Mouse (Mus musculus): ENCODE results near the gene Rab30. TPM values are rescaled to one million over a fixed set of nuclear protein-coding genes. Genes with fewer than 3 reads are reported as not detected.

Gene Rab30
- polyA plus RNA-seq, 1 experiment from 2014 or later: 20.9 TPM

- H3K4me2 ChIP-seq (ENCODE audit: low read depth, low read length): no peak overlapping the region
- H3K27ac ChIP-seq (ENCODE audit: low read length): no peak overlapping the region
- H3K4me3 ChIP-seq (replicated peaks; ENCODE audit: low read length): no peak overlapping the region
- no peaks in the 10 kb centered on the region for H3K27me3 ChIP-seq (ENCODE audit: control insufficient read depth, insufficient read depth, low read length)
- 82% methylated on average over 2 of the region's 2 CpGs for WGBS
- H3K4me1 ChIP-seq (ENCODE audit: control insufficient read depth, insufficient read depth, low read length): no peaks in the 10 kb centered on the region
- no peak overlapping the region for H3K9ac ChIP-seq (ENCODE audit: low read length)
- H3K9me3 ChIP-seq (replicated peaks; ENCODE audit: control insufficient read depth, low read length): no peaks in the 10 kb centered on the region
- no peak for ATAC-seq (ENCODE audit: insufficient read depth, low FRiP score)
- H3K36me3 ChIP-seq (ENCODE audit: control insufficient read depth, insufficient read depth, low read length): no peaks in the 10 kb centered on the region
Observed at GRCm38 (mm10) chr7:92834391-92834790, 93.0 kb downstream of the Rab30 start.

- Histone ChIP-seq H3K4me2 (ENCODE audit: low read depth, low read length) (no peak overlapping the region), H3K9ac (ENCODE audit: low read length) (no peak overlapping the region), H3K36me3 (ENCODE audit: control insufficient read depth, insufficient read depth, low read length) (no peaks in the 10 kb centered on the region), H3K4me3 (replicated peaks; ENCODE audit: low read length) (no peak overlapping the region), H3K27ac (ENCODE audit: low read length) (no peak overlapping the region), H3K27me3 (ENCODE audit: control insufficient read depth, insufficient read depth, low read length) (no peaks in the 10 kb centered on the region), H3K4me1 (ENCODE audit: control insufficient read depth, insufficient read depth, low read length) (no peaks in the 10 kb centered on the region), H3K9me3 (replicated peaks; ENCODE audit: control insufficient read depth, low read length) (no peaks in the 10 kb centered on the region)
- ATAC-seq (ENCODE audit: insufficient read depth, low FRiP score): no peak
- WGBS: 78% methylated on average over 3 of the region's 3 CpGs
Observed at GRCm38 (mm10) chr7:92836447-92836846, 95.0 kb downstream of the Rab30 start.

GRCm38 (mm10) chr7:92837226-92837625 lies 95.8 kb downstream of the Rab30 start:
- H3K27me3 ChIP-seq (ENCODE audit: control insufficient read depth, insufficient read depth, low read length): no peaks in the 10 kb centered on the region
- no peaks in the 10 kb centered on the region for H3K9me3 ChIP-seq (replicated peaks; ENCODE audit: control insufficient read depth, low read length)
- ATAC-seq (ENCODE audit: insufficient read depth, low FRiP score): no peak
- no peak overlapping the region for H3K4me2 ChIP-seq (ENCODE audit: low read depth, low read length)
- 70% methylated on average over 11 of the region's 11 CpGs for WGBS
- no peaks in the 10 kb centered on the region for H3K36me3 ChIP-seq (ENCODE audit: control insufficient read depth, insufficient read depth, low read length)
- H3K4me3 ChIP-seq (replicated peaks; ENCODE audit: low read length): no peak overlapping the region
- H3K4me1 ChIP-seq (ENCODE audit: control insufficient read depth, insufficient read depth, low read length): no peaks in the 10 kb centered on the region
- H3K9ac ChIP-seq (ENCODE audit: low read length): no peak overlapping the region
- no peak overlapping the region for H3K27ac ChIP-seq (ENCODE audit: low read length)

- H3K27ac ChIP-seq (ENCODE audit: low read length): no peak overlapping the region
- WGBS: 57% methylated on average over 3 of the region's 3 CpGs
- H3K9ac ChIP-seq (ENCODE audit: low read length): no peak overlapping the region
- no peaks in the 10 kb centered on the region for H3K36me3 ChIP-seq (ENCODE audit: control insufficient read depth, insufficient read depth, low read length)
- no peak overlapping the region for H3K4me2 ChIP-seq (ENCODE audit: low read depth, low read length)
- H3K4me1 ChIP-seq (ENCODE audit: control insufficient read depth, insufficient read depth, low read length): no peaks in the 10 kb centered on the region
- H3K4me3 ChIP-seq (replicated peaks; ENCODE audit: low read length): no peak overlapping the region
- H3K9me3 ChIP-seq (replicated peaks; ENCODE audit: control insufficient read depth, low read length): no peaks in the 10 kb centered on the region
- H3K27me3 ChIP-seq (ENCODE audit: control insufficient read depth, insufficient read depth, low read length): no peaks in the 10 kb centered on the region
- ATAC-seq (ENCODE audit: insufficient read depth, low FRiP score): no peak
Observed at GRCm38 (mm10) chr7:92837907-92838306, 96.5 kb downstream of the Rab30 start.

GRCm38 (mm10) chr7:92842254-92842653 lies 100.9 kb downstream of the Rab30 start:
- no peaks in the 10 kb centered on the region for H3K36me3 ChIP-seq (ENCODE audit: control insufficient read depth, insufficient read depth, low read length)
- H3K27me3 ChIP-seq (ENCODE audit: control insufficient read depth, insufficient read depth, low read length): no peaks in the 10 kb centered on the region
- peak; percentile 60; the same call in 1 of the 2 replicates for ATAC-seq (ENCODE audit: insufficient read depth, low FRiP score)
- no peak overlapping the region for H3K4me3 ChIP-seq (replicated peaks; ENCODE audit: low read length)
- no peaks in the 10 kb centered on the region for H3K9me3 ChIP-seq (replicated peaks; ENCODE audit: control insufficient read depth, low read length)
- WGBS: 43% methylated on average over 2 of the region's 2 CpGs
- no peak overlapping the region for H3K4me2 ChIP-seq (ENCODE audit: low read depth, low read length)
- no peak overlapping the region for H3K9ac ChIP-seq (ENCODE audit: low read length)
- no peaks in the 10 kb centered on the region for H3K4me1 ChIP-seq (ENCODE audit: control insufficient read depth, insufficient read depth, low read length)
- no peak overlapping the region for H3K27ac ChIP-seq (ENCODE audit: low read length)

GRCm38 (mm10) chr7:92848246-92848645 lies 106.8 kb downstream of the Rab30 start:
- 82% methylated on average over 3 of the region's 3 CpGs for WGBS
- no peaks in the 10 kb centered on the region for H3K36me3 ChIP-seq (ENCODE audit: control insufficient read depth, insufficient read depth, low read length)
- no peak overlapping the region for H3K4me2 ChIP-seq (ENCODE audit: low read depth, low read length)
- H3K4me3 ChIP-seq (replicated peaks; ENCODE audit: low read length): no peak overlapping the region
- H3K4me1 ChIP-seq (ENCODE audit: control insufficient read depth, insufficient read depth, low read length): no peaks in the 10 kb centered on the region
- ATAC-seq (ENCODE audit: insufficient read depth, low FRiP score): no peak
- no peaks in the 10 kb centered on the region for H3K27me3 ChIP-seq (ENCODE audit: control insufficient read depth, insufficient read depth, low read length)
- H3K27ac ChIP-seq (ENCODE audit: low read length): no peak overlapping the region
- no peaks in the 10 kb centered on the region for H3K9me3 ChIP-seq (replicated peaks; ENCODE audit: control insufficient read depth, low read length)
- no peak overlapping the region for H3K9ac ChIP-seq (ENCODE audit: low read length)

- no peak overlapping the region for H3K27ac ChIP-seq (ENCODE audit: low read length)
- no peaks in the 10 kb centered on the region for H3K9me3 ChIP-seq (replicated peaks; ENCODE audit: control insufficient read depth, low read length)
- no peak overlapping the region for H3K4me2 ChIP-seq (ENCODE audit: low read depth, low read length)
- H3K4me3 ChIP-seq (replicated peaks; ENCODE audit: low read length): no peak overlapping the region
- H3K9ac ChIP-seq (ENCODE audit: low read length): no peak overlapping the region
- no peaks in the 10 kb centered on the region for H3K36me3 ChIP-seq (ENCODE audit: control insufficient read depth, insufficient read depth, low read length)
- H3K4me1 ChIP-seq (ENCODE audit: control insufficient read depth, insufficient read depth, low read length): no peaks in the 10 kb centered on the region
- WGBS: 21% methylated on average over 2 of the region's 2 CpGs
- ATAC-seq (ENCODE audit: insufficient read depth, low FRiP score): no peak
- no peaks in the 10 kb centered on the region for H3K27me3 ChIP-seq (ENCODE audit: control insufficient read depth, insufficient read depth, low read length)
Observed at GRCm38 (mm10) chr7:92866526-92866925, 125.1 kb downstream of the Rab30 start.

GRCm38 (mm10) chr7:92870161-92870560 lies 128.8 kb downstream of the Rab30 start:
- no peak overlapping the region for H3K4me3 ChIP-seq (replicated peaks; ENCODE audit: low read length)
- no peaks in the 10 kb centered on the region for H3K36me3 ChIP-seq (ENCODE audit: control insufficient read depth, insufficient read depth, low read length)
- H3K27me3 ChIP-seq (ENCODE audit: control insufficient read depth, insufficient read depth, low read length): no peaks in the 10 kb centered on the region
- H3K9me3 ChIP-seq (replicated peaks; ENCODE audit: control insufficient read depth, low read length): no peaks in the 10 kb centered on the region
- no peak overlapping the region for H3K27ac ChIP-seq (ENCODE audit: low read length)
- WGBS: 67% methylated on average over 3 of the region's 3 CpGs
- H3K9ac ChIP-seq (ENCODE audit: low read length): no peak overlapping the region
- H3K4me2 ChIP-seq (ENCODE audit: low read depth, low read length): no peak overlapping the region
- peaks cover 7% of the 10 kb centered on the region for H3K4me1 ChIP-seq (ENCODE audit: control insufficient read depth, insufficient read depth, low read length)
- ATAC-seq (ENCODE audit: insufficient read depth, low FRiP score): no peak

GRCm38 (mm10) chr7:92871596-92871995 lies 130.2 kb downstream of the Rab30 start:
- H3K27ac ChIP-seq (ENCODE audit: low read length): no peak overlapping the region
- no peak for ATAC-seq (ENCODE audit: insufficient read depth, low FRiP score)
- H3K4me1 ChIP-seq (ENCODE audit: control insufficient read depth, insufficient read depth, low read length): peaks cover 16% of the 10 kb centered on the region
- H3K27me3 ChIP-seq (ENCODE audit: control insufficient read depth, insufficient read depth, low read length): no peaks in the 10 kb centered on the region
- H3K4me2 ChIP-seq (ENCODE audit: low read depth, low read length): no peak overlapping the region
- no peaks in the 10 kb centered on the region for H3K36me3 ChIP-seq (ENCODE audit: control insufficient read depth, insufficient read depth, low read length)
- no peak overlapping the region for H3K4me3 ChIP-seq (replicated peaks; ENCODE audit: low read length)
- H3K9ac ChIP-seq (ENCODE audit: low read length): no peak overlapping the region
- 84% methylated on average over 4 of the region's 4 CpGs for WGBS
- H3K9me3 ChIP-seq (replicated peaks; ENCODE audit: control insufficient read depth, low read length): no peaks in the 10 kb centered on the region
